In the genomic region with DNA sequence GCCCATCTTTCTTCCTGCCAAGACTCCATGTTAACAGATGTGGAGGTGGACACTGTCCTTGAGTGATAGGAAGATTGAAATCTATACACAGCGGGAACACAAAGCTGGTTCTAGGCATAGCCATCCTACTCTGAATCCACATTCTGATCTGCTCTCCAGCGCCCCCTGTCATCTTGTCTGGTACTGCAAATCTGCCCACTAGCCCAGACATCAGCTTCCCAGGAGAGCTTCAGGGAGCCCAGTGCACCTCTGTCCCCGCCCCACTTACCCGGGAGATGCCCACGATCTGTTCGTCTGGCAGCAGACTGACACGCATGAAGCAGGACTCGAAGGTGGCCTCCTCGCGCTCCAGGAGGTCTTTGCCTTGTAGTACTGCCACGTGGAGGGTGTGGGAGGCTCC, we compare ENCODE assay signal across 9 mouse cellular contexts. TPM values are rescaled to one million over a fixed set of nuclear protein-coding genes. Genes with fewer than 3 reads are reported as not detected.
DNase-seq lines count a peak whose midpoint lies in the region; ATAC-seq lines count a peak whose summit lies in the region.
"Had no signal": no experiment of that assay in that cellular context is flagged by ENCODE, and none has a peak within 500 bp of the region (broad histone marks: within the 10 kb centered on the region; RNA-seq: fewer than 3 reads in every experiment).

No protein-coding gene starts in this region.

- DNase-seq in gastrocnemius, adult 18-20 months (ENCODE audit: low spot score), result peak; percentile 33
- no peak for DNase-seq in gastrocnemius, postnatal 25 days
- DNase-seq in A20 (ENCODE audit: low read depth, low spot score), result peak; percentile 45
- peak; percentile 84 for DNase-seq in adrenal gland, postnatal 14 days
- peak; percentile 78 for DNase-seq in embryo, embryonic 10.5 days (ENCODE audit: low spot score)
- DNase-seq in kidney, postnatal 36 days, result peak; percentile 53 to 86
- DNase-seq in testis, postnatal 10 days (ENCODE audit: low spot score), result peak; percentile 85

- ATAC-seq in megakaryocyte progenitor cell, adult 5-6 weeks (replicated peaks; ENCODE audit: poor library complexity), result peak; percentile 87

RNA-seq across cellular contexts. Expression of a gene that starts 17.0 kb away (rescaled TPM):
- under 1 TPM; 0.27 to 0.31 TPM for total RNA-seq in gastrocnemius, adult 18-20 months (2021)
- total RNA-seq in gastrocnemius, postnatal 25 days (2021), result under 1 TPM; 0.56 to 0.75 TPM
- total RNA-seq in adrenal gland, postnatal 14 days (2021), result 14.1 and 17.3 TPM in 2 replicates
- not detected in 2 replicates for total RNA-seq in megakaryocyte progenitor cell, adult 5-6 weeks (2015)
- not detected in 2 replicates for total RNA-seq in megakaryocyte progenitor cell, adult 5-6 weeks (2017)

RNA-seq across cellular contexts. Expression of a gene that starts 21.0 kb away (rescaled TPM):
- total RNA-seq in gastrocnemius, adult 18-20 months (2021), result 1 to 10 TPM; 1.9 to 2.1 TPM
- total RNA-seq in gastrocnemius, postnatal 25 days (2021), result 1 to 10 TPM; 6.5 to 8.5 TPM
- total RNA-seq in adrenal gland, postnatal 14 days (2021), result 35.0 and 41.1 TPM in 2 replicates
- total RNA-seq in megakaryocyte progenitor cell, adult 5-6 weeks (2015), result not detected in 2 replicates
- total RNA-seq in megakaryocyte progenitor cell, adult 5-6 weeks (2017), result not detected in 2 replicates
- total RNA-seq: hematopoietic stem cell, adult 5-6 weeks had no signal

RNA-seq across cellular contexts. Expression of a gene that starts 42.2 kb away (rescaled TPM):
- not detected for total RNA-seq in gastrocnemius, adult 18-20 months (2021)
- total RNA-seq in gastrocnemius, postnatal 25 days (2021), result under 1 TPM in 1 of 2 experiments, not detected in 1; 0.99 TPM
- 23.0 and 25.2 TPM in 2 replicates for total RNA-seq in adrenal gland, postnatal 14 days (2021)
- not detected in 2 replicates for total RNA-seq in megakaryocyte progenitor cell, adult 5-6 weeks (2015)
- total RNA-seq in megakaryocyte progenitor cell, adult 5-6 weeks (2017), result not detected in 2 replicates
- total RNA-seq: hematopoietic stem cell, adult 5-6 weeks had no signal

RNA-seq across cellular contexts. Expression of a gene that starts 54.0 kb away (rescaled TPM):
- 100 to 1,000 TPM in 1 of 2 experiments, 10 to 100 TPM in 1; 57.4 to 111 TPM for total RNA-seq in gastrocnemius, adult 18-20 months (2021)
- total RNA-seq in gastrocnemius, postnatal 25 days (2021), result 10 to 100 TPM; 44.6 to 59.3 TPM
- 351 and 352 TPM in 2 replicates for total RNA-seq in adrenal gland, postnatal 14 days (2021)
- total RNA-seq in megakaryocyte progenitor cell, adult 5-6 weeks (2015), result 0.56 and 2.3 TPM in 2 replicates
- 0.98 and 2.1 TPM in 2 replicates for total RNA-seq in megakaryocyte progenitor cell, adult 5-6 weeks (2017)

RNA-seq across cellular contexts. Expression of a gene that starts 58.1 kb away (rescaled TPM):
- 10 to 100 TPM; 33.4 to 36.8 TPM for total RNA-seq in gastrocnemius, adult 18-20 months (2021)
- total RNA-seq in gastrocnemius, postnatal 25 days (2021), result 10 to 100 TPM; 26.5 to 28.3 TPM
- total RNA-seq in adrenal gland, postnatal 14 days (2021), result 96.2 and 111 TPM in 2 replicates
- total RNA-seq in megakaryocyte progenitor cell, adult 5-6 weeks (2015), result 59.0 and 64.3 TPM in 2 replicates
- 58.3 and 60.2 TPM in 2 replicates for total RNA-seq in megakaryocyte progenitor cell, adult 5-6 weeks (2017)

Comparison
In these comparisons a context has a peak if more than half of its experiments do, and no peak if none do; other contexts are left out.
1. RNA of a gene that starts 42.2 kb away (total RNA-seq): 23.0 to 25.2 TPM in adrenal gland, postnatal 14 days; 0.99 TPM in gastrocnemius, postnatal 25 days, not detected in gastrocnemius, adult 18-20 months and not detected in megakaryocyte progenitor cell, adult 5-6 weeks; every median in the first group is over 10 times any median in the second.